Mouse (Mus musculus) spleen, adult 2 months (tissue): ENCODE results near the gene Glyr1. TPM values are rescaled to one million over a fixed set of nuclear protein-coding genes. Genes with fewer than 3 reads are reported as not detected.

Experiments
- DNase-seq, 2 experiments: peaks; one replicate each; pipeline versions ENCODE4 v3.0.0 to v3.0.0-alpha.2; 2012 to 2021; ENCODE audit warnings: low spot score in 2 of 2, low read depth in 1 of 2
- H3K27ac ChIP-seq: fragments of 200-500 bp; 2 replicates; pipeline ENCODE4 v1.5.1; 2012; ENCODE audit warnings: low read length, inconsistent platforms; ENCODE audit not compliant: insufficient read depth
- H3K27me3 ChIP-seq: fragments of 200-500 bp; 2 replicates; pipeline ENCODE4 v1.6.1; 2012; ENCODE audit warnings: mild to moderate bottlenecking, moderate library complexity, low read length, inconsistent platforms; ENCODE audit not compliant: control insufficient read depth, insufficient read depth
- H3K36me3 ChIP-seq: fragments of 200-500 bp; 2 replicates; pipeline ENCODE4 v1.6.1; 2012; ENCODE audit warnings: mild to moderate bottlenecking, low read length, inconsistent platforms; ENCODE audit not compliant: control insufficient read depth, insufficient read depth
- H3K4me1 ChIP-seq: fragments of 200-500 bp; 2 replicates; pipeline ENCODE4 v1.6.1; 2011; ENCODE audit warnings: inconsistent platforms; ENCODE audit not compliant: control insufficient read depth, insufficient read depth, insufficient read length
- H3K4me3 ChIP-seq: fragments of 200-500 bp; 2 replicates; pipeline ENCODE4 v1.5.1; 2011; ENCODE audit warnings: mild to moderate bottlenecking, inconsistent platforms; ENCODE audit not compliant: insufficient read depth, insufficient read length; ENCODE audit errors: extremely low read depth
- CTCF ChIP-seq: fragments of 200-500 bp; IDR thresholded peaks from 2 replicates; pipeline ENCODE4 v1.5.1; 2011; ENCODE audit warnings: mild to moderate bottlenecking, inconsistent platforms; ENCODE audit not compliant: insufficient read depth, insufficient read length, insufficient replicate concordance; ENCODE audit errors: extremely low read depth
- POLR2A ChIP-seq: fragments of 200-500 bp; IDR thresholded peaks from 2 replicates; pipeline ENCODE4 v1.6.1; 2011; ENCODE audit warnings: low read depth, low read length, inconsistent platforms
- WGBS: fragments of 180-500 bp; shearing (Covaris S2); methylation state at CpG from one replicate; pipeline ENCODE4 v1.1.7; 2018; 5-methylcytosine and 5-hydroxymethylcytosine counted together
- polyA plus RNA-seq: library from polyadenylated mRNA; depleted of rRNA; stranded (reverse); fragments of >200 nt; gene quantifications from 2 replicates; pipeline ENCODE4 v1.2.3, GENCODE M21; 2012

Glyr1 gene
- polyA plus RNA-seq, 1 experiment = 45.5 TPM

- Histone ChIP-seq H3K4me3 (no peak overlapping the region), H3K36me3 (peaks cover 59% of the 10 kb centered on the region), H3K4me1 (no peaks in the 10 kb centered on the region), H3K27ac (no peak overlapping the region), H3K27me3 (no peaks in the 10 kb centered on the region)
- 99% methylated on average over 7 of the region's 7 CpGs for WGBS
- DNase-seq = no peak
- TF ChIP-seq CTCF (no peak), POLR2A (no peak)
Measured at GRCm38 (mm10) chr16:5071974-5072373, 22.3 kb upstream of the Glyr1 start.

- TF ChIP-seq CTCF (no peak), POLR2A (no peak)
- Histone ChIP-seq H3K36me3 (peaks cover 52% of the 10 kb centered on the region), H3K27me3 (no peaks in the 10 kb centered on the region), H3K4me1 (no peaks in the 10 kb centered on the region), H3K27ac (no peak overlapping the region), H3K4me3 (no peak overlapping the region)
- no peak for DNase-seq
- 87% methylated on average over 3 of the region's 3 CpGs for WGBS
Measured at GRCm38 (mm10) chr16:5070321-5070720, 20.7 kb upstream of the Glyr1 start.

DNA sequence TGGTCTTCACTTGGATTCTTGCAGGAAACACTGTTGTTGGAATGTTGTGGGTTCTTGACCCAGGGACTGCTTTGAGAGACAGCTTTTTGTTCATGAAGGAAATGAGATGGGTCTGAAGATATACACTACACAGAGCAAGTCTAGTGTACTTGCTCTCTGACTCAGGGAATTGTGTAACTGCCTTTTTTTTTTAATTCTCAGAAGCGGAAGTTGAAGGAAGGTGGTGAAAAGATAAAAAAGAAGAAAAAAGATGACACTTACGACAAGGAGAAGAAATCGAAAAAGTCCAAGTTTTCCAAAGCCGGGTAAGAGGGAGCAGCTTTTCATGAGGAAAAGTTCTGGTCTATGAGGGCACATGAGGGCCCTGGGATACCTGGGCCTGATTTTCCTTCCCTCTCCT lies 13.8 kb upstream of the Glyr1 start:
- H3K27ac ChIP-seq = no peak overlapping the region
- no peak for TF ChIP-seq CTCF
- TF ChIP-seq POLR2A = no peak
- H3K27me3 ChIP-seq = no peaks in the 10 kb centered on the region
- no peak for DNase-seq
- peaks cover 36% of the 10 kb centered on the region for H3K36me3 ChIP-seq
- H3K4me1 ChIP-seq = no peaks in the 10 kb centered on the region
- 88% methylated on average over 4 of the region's 4 CpGs for WGBS
- no peak overlapping the region for H3K4me3 ChIP-seq

DNA sequence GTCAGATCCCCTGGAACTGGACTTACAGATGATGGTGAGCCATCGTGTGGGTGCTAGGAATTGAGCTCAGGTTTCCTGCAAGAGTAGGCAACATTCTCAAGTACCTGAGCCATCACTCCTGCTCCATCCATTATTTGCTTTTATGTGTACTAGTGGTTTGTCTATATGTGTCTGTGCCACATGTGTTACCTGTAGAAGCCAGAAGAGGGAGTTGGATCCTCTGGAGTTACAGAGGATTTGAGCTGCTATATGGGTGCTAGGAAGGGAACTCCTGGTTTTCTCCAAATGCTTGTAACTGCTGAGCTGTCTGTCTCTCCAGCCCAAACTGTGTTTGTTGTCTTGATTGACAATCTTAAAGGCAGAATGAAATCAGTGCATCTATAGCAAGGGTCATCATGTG lies 8.5 kb upstream of the Glyr1 start:
- TF ChIP-seq CTCF (no peak), POLR2A (no peak)
- 95% methylated on average over 1 of the region's 1 CpGs for WGBS
- Histone ChIP-seq H3K27me3 (no peaks in the 10 kb centered on the region), H3K36me3 (peaks cover 29% of the 10 kb centered on the region), H3K27ac (no peak overlapping the region), H3K4me3 (no peak overlapping the region), H3K4me1 (no peaks in the 10 kb centered on the region; the same call in 1 of the 2 replicates)
- no peak for DNase-seq

DNA sequence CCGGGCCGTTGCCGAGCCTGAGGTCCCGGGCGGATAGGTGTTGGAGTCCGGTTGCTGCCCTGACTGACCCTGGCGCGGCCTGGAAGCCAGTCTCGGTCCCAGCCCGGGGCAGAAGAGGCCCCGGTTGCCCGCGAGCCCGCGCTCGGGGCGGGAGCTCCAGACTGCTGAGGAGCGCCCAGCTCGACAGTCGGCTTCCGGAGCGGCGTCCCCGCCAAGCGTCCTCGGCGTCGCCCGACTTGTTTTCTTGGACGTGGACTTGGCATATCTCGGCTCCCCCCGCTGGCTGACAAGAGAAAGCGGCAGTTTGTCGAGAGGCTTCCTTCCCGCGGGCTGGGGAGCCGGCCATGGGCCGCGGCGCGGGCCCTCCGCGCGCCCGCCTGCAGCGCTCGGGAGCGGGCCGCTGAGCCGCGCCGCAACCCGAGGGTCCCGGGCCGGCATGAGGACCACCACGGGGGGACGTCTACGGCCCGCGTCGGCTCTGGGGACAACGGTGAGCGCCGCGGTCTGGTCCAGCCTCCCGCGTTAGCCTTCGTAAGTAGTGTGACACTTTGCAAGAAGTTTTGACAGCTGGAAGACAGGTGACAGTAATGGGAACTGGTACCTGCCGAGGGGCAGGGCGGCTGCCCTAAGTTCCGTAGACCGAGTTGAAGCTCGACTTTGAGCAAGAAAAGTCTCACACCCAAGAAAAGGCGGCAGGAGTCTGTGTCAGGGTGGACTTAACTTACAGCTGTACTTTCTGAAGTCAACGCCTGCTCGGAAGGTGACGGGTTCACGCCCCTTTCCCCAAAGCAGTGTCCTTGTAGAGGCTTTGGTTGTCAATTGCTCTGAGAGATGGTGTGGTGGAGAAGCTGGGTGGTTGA lies 818 bp upstream of the Glyr1 start:
- peak overlapping the region; percentile 82 for H3K4me3 ChIP-seq
- no peaks in the 10 kb centered on the region for H3K27me3 ChIP-seq
- TF ChIP-seq POLR2A (no peak), CTCF (no peak)
- peaks cover 18% of the 10 kb centered on the region for H3K36me3 ChIP-seq
- WGBS = under 1% methylated on average over 78 of the region's 78 CpGs
- peak; percentile 51 to 60 for DNase-seq
- H3K4me1 ChIP-seq = peaks cover 5% of the 10 kb centered on the region; the same call in 1 of the 2 replicates
- peak overlapping the region; percentile 96 for H3K27ac ChIP-seq

- TF ChIP-seq CTCF (no peak), POLR2A (no peak)
- Histone ChIP-seq H3K4me3 (peak overlapping the region; percentile 83), H3K4me1 (peaks cover 5% of the 10 kb centered on the region; the same call in 1 of the 2 replicates), H3K27me3 (no peaks in the 10 kb centered on the region), H3K36me3 (peaks cover 15% of the 10 kb centered on the region), H3K27ac (peak overlapping the region; percentile 90)
- under 1% methylated on average over 38 of the region's 38 CpGs for WGBS
- DNase-seq = no peak
Measured at GRCm38 (mm10) chr16:5049182-5049773, 385 bp downstream of the Glyr1 start.
